Mouse (Mus musculus): Measurements from ENCODE around the gene Sec22b.

Sec22b gene

DNA sequence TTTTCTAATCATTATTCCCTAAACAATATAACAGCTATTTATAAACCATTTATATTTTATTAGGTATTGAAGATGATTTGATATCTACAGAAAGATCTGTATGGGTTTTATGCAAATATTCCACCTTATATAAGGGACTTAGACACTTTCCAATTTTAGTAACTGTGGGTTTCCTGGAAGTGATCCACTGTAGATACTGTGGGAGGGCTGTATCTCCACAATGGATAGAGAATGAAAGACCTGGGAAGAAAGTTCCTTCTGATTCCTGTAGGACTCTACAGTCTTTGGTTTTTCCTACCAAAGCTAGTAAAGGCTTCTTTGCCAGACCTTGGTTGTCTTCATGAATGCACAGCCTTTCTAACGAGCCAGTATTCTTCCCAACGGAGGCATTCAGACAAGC is 8.7 kb downstream of the Sec22b start:
- no peak for DNase-seq (ENCODE audit: low read depth)

DNA sequence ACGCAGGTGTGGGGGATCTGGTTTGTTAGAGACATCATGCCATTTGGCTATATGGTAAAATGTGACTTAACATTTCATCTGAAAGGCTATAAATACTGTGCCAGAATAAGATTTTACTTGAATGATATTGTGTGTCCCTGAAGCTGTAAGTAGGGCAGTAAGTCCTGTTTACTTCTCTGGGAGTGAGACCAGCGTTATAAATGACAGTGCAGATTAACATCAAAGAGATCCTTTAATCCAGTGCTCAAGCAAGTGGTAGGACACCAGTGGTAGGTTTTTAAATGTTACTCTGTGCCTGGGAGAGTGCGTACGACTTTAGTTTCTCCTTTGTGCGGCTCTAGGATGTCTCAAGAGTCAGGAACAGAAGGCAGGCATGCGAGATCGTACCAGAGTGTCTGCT is 10.1 kb downstream of the Sec22b start:
- no peak for DNase-seq (ENCODE audit: low read depth)

DNA sequence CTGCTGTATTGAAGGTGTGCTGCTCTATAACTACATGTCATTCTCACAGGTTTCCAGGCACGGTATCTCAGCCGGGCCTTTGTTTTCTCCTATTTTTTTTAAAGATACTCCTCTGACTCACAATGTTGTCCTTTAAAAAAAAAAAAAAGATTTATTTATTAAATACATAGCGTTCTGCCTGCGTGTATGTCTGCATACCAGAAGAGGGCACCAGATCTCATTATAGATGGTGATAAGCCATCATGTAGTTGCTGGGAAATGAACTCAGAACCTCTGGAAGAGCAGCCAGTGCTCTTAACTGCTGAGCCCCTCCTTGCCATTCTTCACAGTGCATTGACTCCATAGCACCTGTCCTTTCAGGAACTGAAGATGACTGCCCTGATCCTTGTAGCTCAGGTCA is 14.1 kb downstream of the Sec22b start:
- peak; percentile 50 for DNase-seq (ENCODE audit: low read depth)

DNA sequence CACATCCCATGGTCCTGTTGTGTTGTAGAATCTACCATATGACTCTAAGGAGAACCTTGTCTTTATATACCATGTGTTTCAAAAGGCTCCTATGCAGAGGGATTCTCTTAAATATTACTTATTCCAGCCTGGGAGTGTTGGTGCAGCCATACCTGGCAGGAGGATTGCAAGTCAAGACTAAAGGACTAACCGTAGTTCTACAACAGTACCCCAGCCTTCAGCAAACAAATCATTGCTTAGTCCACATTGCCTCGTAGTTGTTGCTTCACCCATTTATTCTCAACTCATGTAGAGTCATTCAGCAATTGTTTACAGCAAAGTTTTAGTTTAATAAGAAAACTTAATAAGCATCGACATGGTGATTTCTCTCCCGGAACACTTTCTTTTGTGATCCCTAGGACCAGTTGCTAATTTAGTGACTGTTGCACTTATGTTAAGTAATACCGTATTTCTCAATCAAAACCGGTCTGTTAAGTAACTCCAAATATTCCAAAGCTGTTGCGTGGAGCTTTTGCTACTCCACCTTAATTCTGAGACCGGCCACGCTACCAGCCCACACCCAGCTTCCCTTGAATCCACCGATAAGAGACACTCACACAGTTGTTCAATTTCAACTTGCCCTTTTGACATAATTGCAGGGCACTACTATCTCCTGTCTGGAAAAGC is 18.0 kb downstream of the Sec22b start:
- no peak for DNase-seq (ENCODE audit: low read depth)

DNA sequence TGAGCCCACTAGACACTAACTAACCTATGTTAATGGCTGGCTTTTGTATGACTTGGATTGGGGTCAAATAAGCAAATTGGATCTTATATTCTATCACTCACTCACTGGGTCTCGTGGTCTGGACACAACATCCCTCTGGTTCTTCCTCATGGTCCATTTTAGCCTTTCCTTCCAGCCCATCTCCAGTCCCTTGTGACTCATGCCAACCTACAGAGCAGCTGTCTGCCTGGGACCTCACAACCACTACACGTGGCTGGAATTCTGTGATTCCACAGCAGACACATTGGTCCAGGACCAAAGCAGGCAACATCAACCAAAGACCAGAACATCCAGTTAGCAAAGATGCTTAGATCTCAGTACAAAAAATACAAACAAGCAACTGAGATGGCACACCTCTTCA is 24.3 kb downstream of the Sec22b start:
- DNase-seq (ENCODE audit: low read depth) = no peak

DNA sequence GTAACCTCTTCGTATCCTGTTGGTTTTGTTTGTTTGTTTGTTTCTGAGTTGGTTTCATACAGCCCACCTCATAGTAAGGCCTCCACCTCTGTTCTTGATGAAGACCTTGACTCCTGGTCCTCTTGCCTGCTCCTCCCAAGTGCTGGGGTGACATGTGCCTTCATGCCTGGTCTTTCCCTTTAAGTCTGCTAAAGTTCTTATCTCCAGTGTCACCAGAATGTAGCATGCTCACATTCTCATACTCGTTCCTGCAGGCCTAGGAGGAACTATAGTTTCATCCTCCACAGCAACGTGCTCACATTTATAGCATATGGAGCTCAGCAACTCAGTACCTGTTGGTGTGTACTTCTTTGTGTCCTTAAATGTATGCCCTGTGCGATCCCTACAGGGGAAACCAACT is 26.3 kb downstream of the Sec22b start:
- no peak for DNase-seq (ENCODE audit: low read depth)

DNA sequence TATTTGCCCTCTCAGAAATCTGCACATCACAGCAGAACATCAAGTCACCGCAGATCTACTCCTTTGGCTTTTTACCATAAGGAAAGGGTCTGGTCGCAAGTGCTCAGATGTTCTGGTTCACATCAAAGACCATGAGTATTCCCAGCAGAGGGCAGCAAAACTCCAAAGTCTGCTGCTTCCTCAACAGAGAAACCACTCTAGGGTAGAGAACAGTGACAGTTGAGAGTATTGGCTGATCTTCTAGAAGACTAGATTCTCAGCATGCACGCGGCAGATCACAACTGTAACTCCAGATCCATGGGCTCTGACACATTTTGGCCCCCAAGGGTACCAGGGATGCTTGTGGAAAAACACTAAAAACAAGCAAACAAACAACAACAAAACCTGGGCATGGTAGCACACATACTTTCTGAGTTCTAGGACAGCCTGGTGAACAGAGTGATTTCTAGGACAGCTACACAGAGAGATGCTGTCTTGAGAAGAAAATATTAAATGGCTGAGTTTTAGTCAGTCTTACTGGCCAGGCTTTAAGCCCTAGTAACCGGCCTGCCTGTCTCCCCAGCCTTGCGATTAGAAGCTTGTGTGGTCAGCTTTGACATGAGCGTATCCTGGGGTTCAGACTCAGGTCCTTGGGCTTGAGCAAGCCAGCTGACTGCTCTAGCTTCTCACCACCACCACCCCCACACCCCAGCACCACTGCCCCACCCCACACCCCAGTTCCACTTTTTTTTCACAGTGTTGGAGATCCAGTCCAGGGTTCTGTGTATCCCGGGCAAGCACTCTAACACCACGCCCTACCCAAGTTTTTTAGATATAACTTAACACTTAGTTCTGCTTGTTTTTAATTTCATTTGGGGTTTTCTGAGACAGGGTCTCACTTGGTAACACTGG is 28.2 kb downstream of the Sec22b start:
- DNase-seq (ENCODE audit: low read depth) = peak; percentile 90

DNA sequence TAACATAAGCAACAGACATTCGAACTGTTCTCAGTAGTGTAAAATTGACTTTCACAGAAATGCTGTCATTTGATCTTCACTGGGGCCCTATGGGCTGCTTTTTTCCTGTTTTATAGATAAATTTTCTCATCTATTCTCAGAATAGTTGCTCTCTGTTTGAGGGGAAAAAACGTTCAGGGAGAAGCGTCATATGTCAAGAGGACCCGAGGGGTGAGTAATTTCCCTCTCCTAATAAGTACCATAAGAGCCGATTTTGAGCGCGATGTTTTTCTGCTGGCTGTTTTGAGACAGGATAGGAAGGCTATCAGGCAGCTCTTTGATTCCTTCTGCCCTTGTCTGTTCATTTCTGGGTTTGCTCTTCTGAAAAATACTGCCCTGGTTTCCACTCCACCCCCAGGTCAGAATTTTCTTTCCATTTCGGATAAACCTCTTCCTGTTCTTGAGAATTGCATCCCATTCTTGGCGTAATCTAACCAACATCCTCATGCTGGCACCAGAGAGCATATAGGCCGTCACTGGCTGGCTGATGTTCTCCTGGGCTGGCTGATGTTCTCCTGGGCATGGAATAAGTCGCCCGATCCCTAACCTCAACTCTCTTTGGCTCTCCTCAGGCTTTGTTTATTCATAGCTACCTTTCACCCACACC is 29.3 kb downstream of the Sec22b start:
- peak; percentile 67 for DNase-seq (ENCODE audit: low read depth)

DNA sequence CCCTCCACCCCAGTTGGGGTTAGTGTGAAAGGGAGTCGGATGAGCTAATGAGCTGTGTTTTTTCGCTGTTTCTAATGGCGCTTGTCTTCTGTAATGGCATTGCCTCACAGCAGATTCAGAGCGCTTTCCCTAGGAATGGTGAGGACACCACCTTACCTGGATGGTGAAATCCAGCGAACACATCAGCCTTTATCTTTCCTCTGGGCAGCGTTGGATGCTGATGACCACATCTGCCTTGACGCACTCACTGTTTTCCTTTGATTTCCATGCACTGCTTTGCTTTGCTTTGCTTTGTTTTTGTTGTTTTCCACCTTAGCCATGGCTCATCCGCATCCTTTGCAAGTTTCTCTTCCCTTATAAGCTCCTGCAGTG is 29.8 kb downstream of the Sec22b start:
- no peak for DNase-seq (ENCODE audit: low read depth)

DNA sequence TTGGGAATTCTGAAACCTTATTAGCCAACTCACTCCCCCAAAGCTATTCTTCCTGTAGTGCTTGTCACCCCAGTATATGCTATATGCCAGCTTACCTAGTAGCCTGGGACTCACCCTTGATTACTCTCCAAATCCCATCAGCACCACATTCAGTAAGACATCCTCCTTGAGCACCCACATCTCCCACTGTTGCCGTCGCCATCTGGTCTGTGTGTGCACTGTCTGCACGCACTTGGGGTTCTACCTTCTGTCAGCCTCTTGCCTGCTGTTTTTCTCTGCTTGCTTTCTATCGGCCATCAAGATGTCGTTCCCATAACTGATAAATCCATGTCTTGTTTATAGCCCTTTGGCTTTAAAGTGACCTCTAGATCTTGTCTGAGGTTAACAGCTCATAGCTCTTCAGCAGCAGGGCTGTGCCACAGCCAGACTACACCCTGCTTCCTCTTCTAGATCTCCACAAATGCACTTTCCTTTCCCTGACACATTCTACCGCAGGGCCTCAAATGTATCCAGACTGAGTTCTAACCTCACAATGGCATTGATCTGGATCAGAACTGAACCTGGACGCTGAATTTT is 30.4 kb downstream of the Sec22b start:
- DNase-seq (ENCODE audit: low read depth) = peak; percentile 84

DNA sequence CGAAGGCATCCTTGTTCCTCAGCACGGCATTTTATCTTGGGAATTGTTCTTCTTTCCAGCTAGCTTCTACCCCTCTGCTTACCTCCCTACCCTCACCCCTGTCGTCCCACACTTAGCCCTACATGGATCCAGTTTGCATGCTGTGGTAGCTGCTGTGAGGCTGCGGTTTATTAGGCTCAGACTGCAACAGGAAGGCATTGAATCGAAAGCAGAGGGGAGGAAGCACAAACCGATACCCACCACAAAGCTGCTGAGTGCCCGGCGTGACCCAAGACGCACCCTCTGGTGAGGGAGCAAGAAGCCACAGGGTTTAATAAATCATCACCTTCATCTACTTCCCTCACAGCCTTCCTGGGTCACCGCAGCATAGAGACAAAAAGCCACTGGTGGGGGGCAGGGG is 31.1 kb downstream of the Sec22b start:
- peak; percentile 92 for DNase-seq (ENCODE audit: low read depth)

DNA sequence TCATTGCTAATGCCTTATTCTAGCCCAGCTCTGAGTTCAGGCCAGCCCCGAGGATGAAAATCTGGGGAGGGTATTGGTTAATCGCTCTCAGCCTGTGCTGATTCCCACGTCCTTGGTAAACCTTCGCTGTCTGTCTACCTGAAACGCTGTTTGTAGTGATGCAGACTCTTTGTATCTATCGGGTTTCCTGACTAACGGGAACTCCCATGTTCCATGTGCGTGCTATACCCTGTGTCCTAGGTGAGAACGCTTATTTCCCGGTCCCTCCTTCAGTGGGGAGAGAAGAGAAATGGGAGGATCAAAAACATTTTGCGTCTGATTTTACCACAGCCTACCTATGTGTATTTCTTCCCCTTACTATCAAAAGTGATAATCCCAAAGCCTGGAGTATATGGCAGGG is 31.8 kb downstream of the Sec22b start:
- no peak for DNase-seq (ENCODE audit: low read depth)

DNA sequence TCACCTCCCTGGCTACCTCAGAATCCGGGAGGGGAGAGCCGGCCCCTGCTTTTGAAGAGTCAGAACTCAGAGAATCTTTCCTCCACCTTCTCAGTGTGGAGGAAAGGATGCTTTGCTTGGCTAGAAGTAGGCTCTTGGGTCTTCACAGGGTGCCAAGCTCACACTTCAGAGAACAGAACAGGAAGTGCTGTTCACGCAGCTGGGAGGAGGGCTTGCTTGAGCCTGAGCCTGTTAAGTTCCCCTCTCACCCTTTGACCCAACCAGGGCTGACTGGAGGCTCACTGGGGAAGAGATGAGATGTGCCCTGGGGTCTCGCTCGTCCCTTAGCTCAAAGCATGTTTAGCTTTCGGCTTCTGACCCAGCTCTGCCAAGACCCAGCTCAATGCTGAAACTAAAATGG is 32.3 kb downstream of the Sec22b start:
- peak; percentile 58 for DNase-seq (ENCODE audit: low read depth)

DNA sequence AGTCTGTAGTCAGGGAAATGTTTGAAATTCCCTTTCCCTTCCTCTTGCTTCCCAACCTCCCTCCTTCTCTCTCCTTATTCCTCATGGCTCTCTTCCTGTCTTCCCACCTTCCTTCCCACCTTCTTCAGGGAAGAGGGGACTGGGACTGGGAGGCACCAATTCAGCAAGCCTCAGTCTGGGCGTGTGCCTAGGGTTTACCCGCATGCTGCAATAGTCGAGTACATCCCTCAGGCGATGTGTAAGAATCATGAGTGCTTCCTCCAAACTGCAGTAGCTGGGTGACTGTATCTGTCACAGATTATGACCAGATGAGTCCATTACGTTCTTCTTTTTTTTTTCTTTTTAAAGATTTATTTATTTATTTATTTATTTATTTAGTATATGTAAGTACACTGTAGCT is 32.8 kb downstream of the Sec22b start:
- DNase-seq (ENCODE audit: low read depth) = peak; percentile 64

DNA sequence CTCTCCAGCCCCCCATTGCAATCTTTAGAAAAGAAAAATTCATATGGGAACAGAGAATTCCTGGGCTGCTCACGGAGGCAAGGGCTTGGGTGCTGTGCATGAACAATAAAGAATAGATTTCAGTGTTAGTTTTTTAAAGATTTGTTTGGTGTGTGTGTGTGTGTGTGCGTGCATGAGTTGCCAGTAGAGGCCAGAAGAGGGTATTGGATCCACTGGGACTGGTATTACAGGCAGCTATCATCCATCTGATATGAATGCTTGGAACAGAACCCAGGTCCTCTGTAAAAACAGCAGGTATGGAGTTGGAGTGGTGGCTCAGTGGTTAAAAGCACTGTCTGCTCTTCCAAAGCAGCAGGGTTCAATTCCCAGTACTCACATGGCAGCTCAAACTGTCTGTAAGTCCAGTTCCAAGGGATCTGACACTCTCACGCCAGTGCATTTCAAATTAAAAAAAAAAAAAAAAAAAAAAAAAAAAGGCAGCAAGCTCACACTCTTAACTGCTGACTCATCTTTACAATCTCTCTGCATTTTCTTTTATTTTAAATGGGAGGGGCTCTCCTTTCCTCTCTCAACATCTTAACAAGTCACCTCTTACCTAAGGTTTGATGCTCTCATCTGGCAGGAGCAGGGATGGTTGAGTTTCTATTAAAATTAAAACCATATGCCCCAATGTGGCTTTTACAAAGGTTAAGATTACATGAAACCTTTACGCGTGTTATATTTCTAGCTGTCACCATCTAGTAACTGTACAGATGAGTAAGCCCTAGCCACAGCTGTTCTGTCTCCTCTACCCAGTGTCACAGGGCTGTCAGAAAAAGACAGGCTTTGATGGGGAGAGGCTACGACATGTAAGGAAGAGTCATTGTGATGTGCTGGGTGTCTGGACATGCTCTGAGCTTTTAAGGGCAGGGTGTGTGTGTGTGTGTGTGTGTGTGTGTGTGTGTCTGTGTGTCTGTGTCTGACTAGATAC is 33.6 kb downstream of the Sec22b start:
- DNase-seq (ENCODE audit: low read depth) = peak; percentile 66

DNA sequence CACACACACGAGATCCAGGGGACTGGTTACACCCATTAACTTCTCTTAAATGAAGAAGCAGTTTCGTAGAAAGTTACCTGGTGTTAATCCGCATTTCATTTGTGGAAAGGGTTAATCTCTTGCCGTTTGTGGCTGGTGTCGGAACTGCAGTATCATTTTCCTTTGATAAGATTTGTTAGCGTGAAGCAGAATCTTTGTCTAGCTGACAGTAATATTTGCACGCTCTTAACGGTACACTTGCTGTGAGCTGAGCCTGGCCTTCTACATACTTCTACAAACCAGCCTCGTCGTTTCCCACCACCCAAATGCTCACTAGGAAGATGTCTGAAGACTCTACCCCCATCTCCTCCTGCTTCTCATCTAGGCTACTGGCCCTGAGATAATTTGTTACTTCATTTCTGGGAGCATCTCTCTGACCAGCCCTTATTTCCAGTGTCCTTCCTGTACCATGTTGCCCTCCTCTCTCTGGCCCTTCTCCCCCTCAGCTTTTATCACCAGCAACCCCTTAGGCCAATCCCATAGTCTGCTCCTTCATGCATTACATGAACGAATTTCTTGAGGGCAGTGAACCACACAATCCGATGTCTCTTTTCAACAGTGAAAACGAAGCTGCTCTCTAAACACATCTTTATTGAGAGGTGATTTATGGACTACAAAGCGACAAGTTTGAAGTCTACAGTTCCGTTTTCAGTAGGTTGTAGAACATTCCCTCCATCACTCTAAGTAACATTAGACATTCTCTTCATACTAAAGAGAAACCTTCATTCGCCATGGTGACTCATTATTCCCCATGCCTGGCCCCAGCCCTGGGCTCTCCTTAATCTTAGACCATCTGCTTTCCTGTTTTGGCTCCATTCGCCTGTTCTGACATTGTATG is 36.3 kb downstream of the Sec22b start:
- peak; percentile 87 for DNase-seq (ENCODE audit: low read depth)

DNA sequence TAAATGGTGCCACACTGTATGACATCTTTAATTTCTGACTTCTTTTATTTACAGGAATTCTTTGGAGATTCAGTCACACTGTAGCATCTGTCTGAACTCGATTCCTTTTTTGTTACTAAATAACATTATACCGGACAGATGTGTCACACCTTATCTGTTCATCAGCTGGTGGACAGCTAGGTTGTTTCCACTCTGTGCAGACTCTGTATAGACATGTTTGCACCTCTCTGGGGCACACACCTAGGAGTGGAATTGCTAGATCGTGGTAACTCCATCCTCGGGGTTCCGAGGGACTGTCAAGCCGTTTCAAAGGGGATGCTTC is 36.9 kb downstream of the Sec22b start:
- DNase-seq (ENCODE audit: low read depth) = no peak

DNA sequence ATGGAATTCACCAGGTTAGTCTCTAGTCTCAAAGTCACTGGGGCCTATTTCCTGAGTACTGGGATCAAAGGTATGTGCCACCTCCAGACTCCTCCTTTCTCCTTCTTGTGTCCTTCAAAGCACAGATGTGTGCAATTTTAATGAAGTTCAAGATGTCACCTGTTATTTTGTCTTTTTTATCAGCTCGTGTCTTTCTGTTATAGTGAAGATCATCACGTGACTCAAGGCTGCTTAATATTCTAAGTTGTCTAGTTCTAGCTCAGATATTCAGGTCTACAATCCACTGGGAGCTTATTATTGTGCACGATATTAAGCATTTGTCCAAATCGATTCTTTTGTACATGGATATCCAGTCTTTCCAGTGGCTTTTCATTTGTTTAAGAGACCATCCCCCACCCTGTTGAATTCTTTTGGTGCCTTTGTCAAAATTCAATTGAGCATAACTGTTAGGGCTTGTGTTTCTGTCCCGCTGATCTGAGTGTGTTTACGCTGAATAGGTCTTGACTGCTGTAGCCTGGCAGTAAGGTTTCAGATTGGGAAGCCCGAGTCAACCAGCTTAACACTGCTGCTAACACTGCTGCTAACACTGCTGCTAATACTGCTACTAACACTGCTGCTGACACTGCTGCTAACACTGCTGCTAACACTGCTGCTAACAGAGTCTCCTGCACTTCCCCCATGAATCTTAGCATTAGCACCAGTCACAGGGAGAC is 38.0 kb downstream of the Sec22b start:
- no peak for DNase-seq (ENCODE audit: low read depth)

DNA sequence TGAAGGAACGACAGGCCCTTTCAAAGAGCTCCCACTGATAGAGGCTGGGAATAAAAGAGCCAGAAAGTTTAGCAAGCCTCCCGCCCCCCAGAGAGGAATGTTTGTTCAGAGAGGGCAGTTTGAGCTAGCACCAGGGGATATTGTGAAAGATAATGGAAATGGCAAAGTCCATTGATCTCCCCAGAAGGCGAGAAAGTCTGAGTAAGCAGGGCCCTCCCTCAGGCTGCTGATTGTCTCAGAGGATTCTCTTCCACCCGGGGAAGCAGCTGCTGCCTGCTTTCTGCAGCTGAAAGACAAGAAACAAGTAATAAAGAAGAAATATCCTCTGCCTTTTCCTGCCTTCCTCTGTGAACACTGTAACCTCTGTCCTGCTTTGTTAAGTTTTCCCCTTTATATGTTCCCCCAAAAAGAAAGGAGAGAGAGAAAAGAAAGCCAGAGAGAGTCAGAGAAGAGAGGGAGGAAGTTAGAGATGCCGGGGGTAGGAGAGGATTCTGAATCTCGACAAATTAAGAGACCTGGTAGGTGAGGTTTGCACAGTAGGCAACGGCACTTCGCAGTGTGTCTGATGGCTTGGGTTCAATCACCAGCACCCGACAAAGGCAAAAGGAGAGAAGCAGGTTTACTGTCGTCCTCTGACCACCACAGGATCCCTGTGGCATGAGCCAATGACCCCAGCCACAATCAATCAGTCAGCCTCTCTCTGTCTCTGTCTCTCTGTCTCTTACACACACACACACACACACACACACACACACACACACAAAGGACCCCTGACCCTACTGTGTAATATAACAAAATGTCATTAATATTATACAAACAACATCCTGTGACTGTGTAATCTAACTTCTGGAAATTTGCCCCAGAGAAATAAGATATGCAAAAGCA is 38.9 kb downstream of the Sec22b start:
- no peak for DNase-seq (ENCODE audit: low read depth)
